Mouse (Mus musculus) embryo, embryonic 10.5 days (tissue): ENCODE measurements around the gene Gfap.

Experiments
- DNase-seq: peaks from one replicate; pipeline ENCODE4 v3.0.0-alpha.2; 2015; ENCODE audit warnings: low spot score

The Gfap gene

GRCm38 (mm10) chr11:102900763-102901162 lies at the start of gene Gfap:
Gene Gfap (minus strand): TSS chr11:102900912.
- peak; percentile 91 for DNase-seq

DNA sequence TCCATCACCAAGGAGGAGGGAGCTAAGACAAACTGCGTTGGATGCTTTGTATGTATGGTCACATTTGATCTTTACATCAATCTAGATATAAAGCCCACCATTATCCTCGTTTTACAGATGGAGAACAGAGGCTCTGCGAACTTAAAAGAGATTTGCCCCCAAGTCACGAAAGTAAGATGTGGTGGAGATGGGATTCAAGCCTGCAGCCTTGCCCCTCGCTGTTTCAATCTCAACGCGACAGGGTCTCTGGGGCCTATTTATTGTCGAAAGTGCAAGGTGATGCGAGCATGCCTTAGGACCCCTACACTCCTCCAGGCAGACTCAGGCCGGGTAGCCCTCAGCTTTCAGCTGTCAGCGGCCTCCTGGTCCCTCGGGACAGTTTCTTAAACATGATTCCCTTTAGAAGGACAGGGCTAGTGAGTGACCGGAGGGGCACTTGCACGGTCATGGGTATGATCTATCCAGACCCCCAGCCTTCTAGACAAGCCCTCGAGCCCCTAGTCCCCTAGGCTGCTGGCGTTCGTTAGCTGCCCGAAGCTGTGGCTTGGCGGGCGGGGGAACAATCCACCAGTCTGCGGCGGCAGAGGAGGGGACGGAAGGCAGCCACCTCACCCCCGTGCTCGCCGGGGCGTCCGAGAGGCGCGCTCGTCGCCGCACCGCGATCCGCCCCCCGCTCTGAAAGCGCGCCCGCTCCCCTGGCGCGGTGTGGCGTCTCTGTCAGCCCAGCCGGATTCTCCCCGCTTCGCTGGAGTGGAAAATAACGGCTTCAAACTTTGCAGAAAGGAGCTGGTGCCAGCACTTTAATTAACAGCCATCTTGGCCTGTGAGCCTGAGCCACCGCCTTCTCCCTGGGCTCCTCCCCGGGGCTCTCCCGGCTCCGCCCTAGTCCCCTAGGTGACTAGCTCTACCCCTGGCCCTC lies 47.6 kb upstream of the Gfap start:
- DNase-seq: peak; percentile 55

GRCm38 (mm10) chr11:102946992-102947343 lies 46.3 kb upstream of the Gfap start:
- no peak for DNase-seq

DNA sequence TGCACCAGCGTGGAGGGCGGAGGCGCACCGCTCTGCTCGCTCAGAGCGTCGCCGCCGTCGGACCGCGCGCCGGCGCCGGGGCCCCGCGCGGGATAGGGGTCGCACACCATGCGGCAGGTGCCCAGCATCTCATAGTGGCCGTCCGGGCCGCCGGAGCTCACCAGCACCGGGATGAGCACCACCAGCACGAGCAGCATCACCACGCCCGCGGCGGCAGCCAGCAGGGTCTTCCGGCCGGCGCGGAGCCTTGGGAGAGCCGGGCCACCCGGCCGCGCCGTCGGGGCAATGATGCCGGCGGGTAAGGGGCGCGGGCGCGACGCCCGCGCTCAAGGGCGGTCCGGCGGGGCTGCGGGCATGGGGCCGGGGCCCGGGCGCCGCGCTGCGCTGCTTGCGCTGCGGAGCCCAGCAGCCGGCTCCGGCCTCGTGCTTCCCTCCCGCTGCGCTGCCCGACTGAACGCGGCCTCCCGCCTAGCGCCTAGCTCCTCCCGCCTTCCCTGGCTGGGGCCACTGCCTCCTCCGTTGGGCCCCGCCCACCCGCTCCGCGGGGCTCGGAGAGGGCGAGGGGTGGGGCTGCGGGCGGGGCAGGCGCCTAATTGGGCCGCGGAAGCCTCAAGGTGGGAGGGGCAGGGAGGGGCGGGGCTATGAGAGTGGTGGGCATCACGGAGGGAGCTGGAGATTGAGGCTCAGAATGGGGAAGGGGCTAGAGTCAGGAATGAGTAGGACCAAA lies 45.7 kb upstream of the Gfap start, which contains the start of gene C1ql1:
Gene C1ql1, minus strand, starts transcription at position 424 of the 727 bp plus-strand sequence.
- peak; percentile 94 for DNase-seq

- peak; percentile 37 for DNase-seq
Observed at GRCm38 (mm10) chr11:102945306-102946264, 44.9 kb upstream of the Gfap start.

DNA sequence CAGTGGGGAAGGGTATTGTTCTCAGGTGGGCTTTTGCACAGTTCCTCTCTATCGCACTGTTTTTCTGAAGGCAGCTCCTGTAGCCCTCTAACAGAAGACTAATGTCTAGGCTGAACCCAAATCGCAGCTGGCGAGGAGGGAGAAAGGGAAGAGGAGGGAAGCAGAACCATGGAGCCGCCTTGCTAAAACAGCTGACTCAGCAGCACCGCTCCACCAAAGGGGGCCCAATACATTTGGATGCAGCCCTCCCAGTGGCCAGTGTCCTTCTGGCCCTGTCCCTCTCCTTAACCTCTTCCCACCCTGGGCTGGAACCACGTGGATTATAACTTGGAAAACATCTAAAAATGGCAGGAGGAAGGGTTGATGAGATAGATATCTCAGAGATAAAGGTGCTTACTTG lies 40.5 kb upstream of the Gfap start:
- DNase-seq: no peak

DNA sequence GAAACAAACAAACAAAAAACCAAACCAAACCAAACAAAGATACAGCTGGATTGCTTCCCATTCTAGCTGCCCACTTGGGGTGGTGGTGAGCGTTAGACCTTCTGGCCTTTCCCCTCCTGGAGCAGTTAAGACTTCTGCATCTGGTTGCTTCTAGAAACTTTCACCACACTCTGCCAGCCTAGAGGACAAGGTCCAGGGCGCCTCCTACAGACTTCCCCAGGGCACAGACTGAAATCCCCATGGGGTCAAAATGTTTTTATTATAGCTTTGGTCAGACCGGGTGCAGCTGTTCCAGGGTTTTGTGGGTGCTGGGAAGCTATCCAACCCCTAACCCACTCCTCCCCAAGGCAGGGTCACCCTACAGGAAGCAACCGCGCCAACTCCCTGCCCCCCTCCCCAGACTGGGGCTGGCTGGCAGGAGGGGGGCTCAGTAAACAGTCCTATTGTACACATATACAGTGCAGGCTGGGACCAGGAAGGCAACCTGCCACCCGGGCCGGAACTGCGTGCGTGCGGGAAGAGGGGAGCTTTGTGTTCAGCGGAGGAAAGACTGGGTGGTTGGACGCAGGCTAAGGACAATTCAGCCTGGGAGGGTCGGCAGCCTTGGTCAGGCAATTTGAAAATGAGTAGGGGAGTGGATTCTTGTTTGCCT lies 38.4 kb upstream of the Gfap start:
- no peak for DNase-seq

DNA sequence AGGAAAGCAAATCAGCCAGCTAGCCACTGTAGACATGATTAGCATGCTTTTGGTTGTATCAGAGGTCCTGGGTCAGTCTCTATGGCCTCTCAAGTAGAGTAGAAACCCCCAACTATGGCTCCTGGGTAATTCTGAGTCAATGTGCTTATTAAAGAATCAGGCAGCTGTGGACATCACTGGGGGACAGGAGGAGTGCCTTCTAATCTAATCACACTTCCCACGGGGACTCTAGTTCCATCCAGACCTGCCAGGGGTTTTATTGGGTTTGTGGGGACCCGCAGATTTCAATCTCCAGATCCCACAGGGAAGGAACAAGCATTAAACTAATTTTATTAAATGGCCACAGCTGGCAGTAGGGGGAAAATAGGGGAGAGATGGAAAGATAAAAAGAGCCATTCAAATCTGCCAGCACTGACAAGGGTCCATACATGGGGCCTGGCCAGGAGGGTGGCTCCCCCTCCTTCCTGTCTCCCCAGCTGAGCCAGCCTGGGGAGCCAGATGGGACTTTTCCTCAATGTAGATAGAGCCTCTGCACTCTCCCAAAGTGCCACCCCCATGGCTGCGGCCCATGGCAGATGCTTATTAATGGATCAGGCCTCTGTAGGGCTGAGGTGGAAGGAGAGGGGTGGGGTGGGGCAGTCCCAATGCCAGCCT lies 36.9 kb upstream of the Gfap start:
- no peak for DNase-seq

GRCm38 (mm10) chr11:102936272-102936671 lies 35.6 kb upstream of the Gfap start:
- peak; percentile 50 for DNase-seq

DNA sequence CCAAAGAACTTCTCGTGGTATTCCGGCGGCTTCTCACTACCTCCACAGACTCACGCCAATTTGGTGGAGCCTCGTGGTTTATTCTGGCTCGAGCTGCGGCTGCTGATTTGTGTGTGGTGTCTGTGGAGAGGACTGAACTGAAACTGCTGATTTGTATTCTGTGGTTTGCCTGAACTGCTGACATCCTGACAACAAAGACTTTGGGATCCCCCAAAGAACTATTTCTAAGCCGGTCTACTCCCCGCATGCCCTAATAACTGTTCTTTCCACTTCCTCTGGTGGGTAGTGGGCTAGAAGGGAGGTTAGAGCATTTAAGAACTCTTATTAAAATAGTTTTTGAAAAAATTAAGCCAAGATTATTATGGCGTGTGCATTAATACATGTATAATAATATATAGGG lies 30.0 kb upstream of the Gfap start:
- no peak for DNase-seq

DNA sequence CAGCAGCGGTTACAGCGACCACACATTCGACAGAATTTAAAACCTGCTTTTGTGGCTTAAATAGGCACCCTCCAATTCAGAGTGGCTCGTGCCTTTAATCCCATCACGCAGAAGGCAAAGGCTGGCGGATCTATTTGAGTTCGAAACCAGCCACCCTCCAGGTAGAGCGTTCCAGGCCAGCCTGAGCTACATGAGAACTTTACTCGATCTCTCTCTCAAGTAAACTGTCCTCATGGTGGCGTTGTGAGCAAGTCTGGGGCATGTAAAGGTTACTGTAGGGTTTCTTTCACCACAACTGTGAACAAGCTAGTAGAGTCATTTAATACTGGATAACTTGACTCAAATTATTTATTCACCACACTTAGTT lies 24.6 kb upstream of the Gfap start:
- peak; percentile 84 for DNase-seq

- DNase-seq: peak; percentile 100
Observed at GRCm38 (mm10) chr11:102924557-102925350, 24.0 kb upstream of the Gfap start, which contains the start of gene Kif18b. Gene Kif18b (minus strand): TSS chr11:102925124.

- DNase-seq: no peak
Observed at GRCm38 (mm10) chr11:102921491-102921890, 20.8 kb upstream of the Gfap start.

GRCm38 (mm10) chr11:102918077-102918476 lies 17.4 kb upstream of the Gfap start:
- no peak for DNase-seq

GRCm38 (mm10) chr11:102915380-102915779 lies 14.7 kb upstream of the Gfap start:
- no peak for DNase-seq

- no peak for DNase-seq
Observed at GRCm38 (mm10) chr11:102911376-102911775, 10.7 kb upstream of the Gfap start.

DNA sequence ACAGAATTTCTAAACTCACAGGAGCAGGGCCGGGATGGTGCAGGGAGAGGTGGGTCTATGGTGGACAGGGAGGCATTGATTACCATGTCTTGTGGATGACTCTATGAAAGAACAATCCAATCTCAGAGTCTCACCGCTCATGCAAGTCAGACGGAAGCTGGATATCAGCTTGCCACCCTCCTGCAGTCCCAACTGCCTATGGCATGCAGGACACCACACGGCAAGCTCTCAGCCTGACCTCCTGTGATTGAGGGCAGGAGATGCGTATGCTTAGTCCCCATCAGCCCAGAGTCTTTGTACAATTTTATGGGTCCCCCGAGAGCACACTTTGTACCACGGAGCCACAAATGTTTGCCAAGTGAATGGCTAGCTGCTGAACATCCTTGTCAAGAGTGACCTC lies 2.9 kb upstream of the Gfap start:
- DNase-seq: no peak

GRCm38 (mm10) chr11:102902107-102902506 lies 1.4 kb upstream of the Gfap start:
- no peak for DNase-seq

DNA sequence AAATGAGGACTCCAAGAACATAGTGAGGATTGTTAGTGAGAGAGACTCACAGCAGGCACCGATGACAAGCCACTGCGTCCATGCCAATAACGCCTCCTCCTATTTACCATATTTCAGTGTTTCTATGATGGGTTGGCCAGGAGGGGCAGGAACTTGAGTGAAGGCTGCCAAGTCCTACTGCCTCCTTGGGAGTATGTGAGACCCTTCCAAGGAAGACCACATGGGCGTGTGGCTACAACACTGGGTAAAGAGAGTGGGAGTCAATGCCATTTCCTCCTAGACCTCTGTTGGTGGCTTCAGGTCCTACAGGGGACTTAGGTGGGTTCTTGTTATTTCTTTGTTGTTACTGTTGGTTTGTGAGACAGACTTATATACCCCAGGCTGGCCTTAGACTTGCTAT lies 487 bp upstream of the Gfap start:
- DNase-seq: no peak

DNA sequence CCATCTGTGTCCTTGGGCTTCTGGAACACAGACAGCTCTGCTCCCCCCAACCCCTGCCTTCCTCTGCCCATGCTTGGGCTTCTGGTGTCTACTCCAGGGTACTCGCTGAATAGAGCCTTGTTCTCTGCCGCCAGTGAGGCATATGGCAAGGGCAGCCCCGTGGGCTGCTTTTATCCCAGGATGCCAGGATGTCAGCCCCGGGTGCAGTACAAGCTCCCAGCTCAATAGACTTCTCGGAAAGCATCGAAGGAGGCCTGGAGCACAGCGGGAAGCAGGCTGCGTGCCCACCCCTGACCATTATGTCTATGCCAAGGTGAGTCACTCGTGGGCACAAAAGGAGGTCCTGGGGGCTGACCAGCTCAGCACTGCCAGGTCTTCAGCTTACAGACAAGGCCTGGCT lies 2.3 kb downstream of the Gfap start:
- DNase-seq: no peak
